Mouse (Mus musculus) midbrain, embryonic 15.5 days (tissue): Measurements from ENCODE around the gene Klf9. TPM values are rescaled to one million over a fixed set of nuclear protein-coding genes. Genes with fewer than 3 reads are reported as not detected.

Experiments used
- ATAC-seq: fragments of 200-750 bp; cut with Nextera tagmentation; replicated peaks from 2 replicates; pipeline ENCODE4 v1.8.0; 2017; ENCODE audit warnings: moderate TSS enrichment
- H3K27ac ChIP-seq: fragments of 300-500 bp; sonication (generic); 2 replicates; pipeline ENCODE4 v1.5.1; 2015; ENCODE audit warnings: mild to moderate bottlenecking, inconsistent platforms
- H3K27me3 ChIP-seq: fragments of 300-500 bp; sonication (generic); replicated peaks from 2 replicates; pipeline ENCODE4 v1.6.1; 2015; ENCODE audit warnings: inconsistent platforms
- H3K36me3 ChIP-seq: fragments of 300-500 bp; sonication (generic); replicated peaks from 2 replicates; pipeline ENCODE4 v1.6.1; 2015; ENCODE audit warnings: inconsistent platforms
- H3K4me1 ChIP-seq: fragments of 300-500 bp; sonication (generic); 2 replicates; pipeline ENCODE4 v1.6.1; 2015; ENCODE audit warnings: inconsistent platforms
- H3K4me2 ChIP-seq: fragments of 300-500 bp; sonication (generic); 2 replicates; pipeline ENCODE4 v1.6.1; 2015; ENCODE audit warnings: inconsistent platforms, mild to moderate bottlenecking, moderate library complexity
- H3K4me3 ChIP-seq: fragments of 300-500 bp; sonication (generic); 2 replicates; pipeline ENCODE4 v1.5.1; 2015; ENCODE audit warnings: mild to moderate bottlenecking, inconsistent platforms
- H3K9ac ChIP-seq: fragments of 300-500 bp; sonication (generic); 2 replicates; pipeline ENCODE4 v1.6.1; 2015; ENCODE audit warnings: mild to moderate bottlenecking, inconsistent platforms
- H3K9me3 ChIP-seq: fragments of 300-500 bp; sonication (generic); 2 replicates; pipeline ENCODE4 v1.6.1; 2016; ENCODE audit warnings: inconsistent platforms
- WGBS: fragments of 180-500 bp; shearing (Covaris S2); methylation state at CpG from one replicate; pipeline ENCODE4 v1.1.7; 2015; ENCODE audit warnings: mixed read lengths; 5-methylcytosine and 5-hydroxymethylcytosine counted together
- polyA plus RNA-seq: library from polyadenylated mRNA; unstranded; fragments of >200 nt; fragmentation: Nextera tagmentation; extraction: Ambion mirVana; gene quantifications from 2 replicates; pipeline ENCODE4 v1.2.1, GENCODE M21; 2015

Gene Klf9
- polyA plus RNA-seq, 1 experiment from 2014 or later = 2.4 TPM

- H3K4me2 ChIP-seq = no peak overlapping the region
- no peaks in the 10 kb centered on the region for H3K4me1 ChIP-seq
- WGBS = 80% methylated on average over 2 of the region's 2 CpGs
- ATAC-seq = no peak
- H3K27ac ChIP-seq = no peak overlapping the region
- H3K27me3 ChIP-seq = no peaks in the 10 kb centered on the region
- H3K9me3 ChIP-seq = no peaks in the 10 kb centered on the region
- no peaks in the 10 kb centered on the region for H3K36me3 ChIP-seq
- no peak overlapping the region for H3K4me3 ChIP-seq
- no peak overlapping the region for H3K9ac ChIP-seq
These were observed 34.5 kb downstream of the Klf9 start for GRCm38 (mm10) chr19:23175511-23175910.

- no peak for ATAC-seq
- H3K4me3 ChIP-seq = no peak overlapping the region
- H3K9ac ChIP-seq = no peak overlapping the region
- H3K9me3 ChIP-seq = no peaks in the 10 kb centered on the region
- no peaks in the 10 kb centered on the region for H3K27me3 ChIP-seq
- no peaks in the 10 kb centered on the region for H3K4me1 ChIP-seq
- no peaks in the 10 kb centered on the region for H3K36me3 ChIP-seq
- WGBS = 93% methylated on average over 3 of the region's 3 CpGs
- H3K27ac ChIP-seq = no peak overlapping the region
- no peak overlapping the region for H3K4me2 ChIP-seq
These were observed 37.5 kb downstream of the Klf9 start for GRCm38 (mm10) chr19:23178533-23178932.

DNA sequence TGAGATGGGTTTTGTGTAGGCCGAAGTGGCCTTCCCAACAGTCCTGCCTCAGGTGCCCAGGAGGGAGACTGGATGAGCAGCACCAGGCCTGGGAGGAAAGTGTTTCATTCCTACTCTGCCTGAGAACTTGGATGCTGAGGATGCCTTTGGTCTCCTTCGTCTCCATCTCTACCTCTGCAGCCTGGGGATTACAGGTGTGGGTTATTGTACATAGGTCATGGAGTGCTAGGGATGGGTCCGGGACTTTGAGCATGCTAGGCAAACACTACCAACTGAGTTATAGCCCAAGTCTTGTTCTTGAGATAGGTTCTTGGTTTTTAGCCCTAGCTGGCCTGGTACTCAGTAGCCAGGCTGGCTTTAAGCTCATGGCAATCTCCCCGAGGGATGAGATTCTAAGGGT is 42.5 kb downstream of the Klf9 start:
- Histone ChIP-seq H3K4me2 (no peak overlapping the region), H3K4me3 (no peak overlapping the region), H3K9ac (no peak overlapping the region), H3K27ac (no peak overlapping the region), H3K9me3 (no peaks in the 10 kb centered on the region), H3K36me3 (no peaks in the 10 kb centered on the region), H3K4me1 (no peaks in the 10 kb centered on the region), H3K27me3 (no peaks in the 10 kb centered on the region)
- 94% methylated on average over 4 of the region's 4 CpGs for WGBS
- ATAC-seq = no peak

GRCm38 (mm10) chr19:23184068-23184467 is 43.0 kb downstream of the Klf9 start:
- Histone ChIP-seq H3K27me3 (no peaks in the 10 kb centered on the region), H3K9me3 (no peaks in the 10 kb centered on the region), H3K9ac (no peak overlapping the region), H3K27ac (no peak overlapping the region), H3K36me3 (no peaks in the 10 kb centered on the region), H3K4me3 (no peak overlapping the region), H3K4me2 (no peak overlapping the region), H3K4me1 (no peaks in the 10 kb centered on the region)
- 76% methylated on average over 4 of the region's 4 CpGs for WGBS
- no peak for ATAC-seq

DNA sequence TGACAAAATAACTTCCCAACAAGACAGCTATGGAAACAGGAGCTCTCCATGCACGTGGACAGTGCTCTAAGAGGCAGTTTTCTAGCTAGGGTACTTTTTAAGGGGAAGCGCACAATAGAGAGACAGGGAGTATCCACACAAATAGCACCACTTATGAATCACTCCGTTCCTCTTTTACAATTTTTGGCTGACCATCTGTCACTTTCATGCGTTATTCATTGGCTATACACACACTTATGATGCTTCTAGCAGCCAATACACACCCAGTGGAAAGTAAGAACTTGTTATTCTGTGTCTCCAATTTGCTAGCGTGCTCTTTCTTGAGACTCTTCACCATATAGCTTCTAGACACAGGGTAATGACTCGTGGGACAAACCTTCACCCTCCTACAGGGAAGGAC is 46.7 kb downstream of the Klf9 start:
- ATAC-seq = no peak
- H3K9me3 ChIP-seq = no peaks in the 10 kb centered on the region
- no peak overlapping the region for H3K4me3 ChIP-seq
- H3K27me3 ChIP-seq = no peaks in the 10 kb centered on the region
- H3K36me3 ChIP-seq = no peaks in the 10 kb centered on the region
- no peak overlapping the region for H3K27ac ChIP-seq
- H3K9ac ChIP-seq = no peak overlapping the region
- WGBS = 74% methylated on average over 6 of the region's 6 CpGs
- H3K4me2 ChIP-seq = no peak overlapping the region
- H3K4me1 ChIP-seq = no peaks in the 10 kb centered on the region

DNA sequence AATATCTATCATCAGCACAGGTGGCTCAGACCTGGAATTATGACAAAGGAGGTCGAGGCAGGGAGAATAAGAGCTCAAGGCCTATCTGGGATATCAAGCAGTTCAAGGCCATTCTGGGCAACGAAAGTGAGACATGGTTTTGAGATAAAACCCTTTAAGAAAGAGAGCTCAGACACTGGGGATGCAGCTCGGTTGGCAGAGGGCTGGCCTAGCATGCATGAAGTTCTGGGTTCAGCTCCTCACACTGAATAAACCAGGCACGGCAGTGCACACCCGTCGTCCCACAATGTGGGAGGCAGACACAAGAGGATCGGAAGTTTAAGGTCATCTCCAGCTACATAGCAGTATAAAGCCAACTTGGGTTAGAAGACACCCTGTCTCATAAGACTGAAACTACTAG is 48.0 kb downstream of the Klf9 start:
- H3K9ac ChIP-seq = no peak overlapping the region
- 96% methylated on average over 7 of the region's 7 CpGs for WGBS
- no peak for ATAC-seq

GRCm38 (mm10) chr19:23189744-23190143 is 48.7 kb downstream of the Klf9 start:
- Histone ChIP-seq H3K27ac (no peak overlapping the region), H3K36me3 (no peaks in the 10 kb centered on the region), H3K4me2 (no peak overlapping the region), H3K9me3 (no peaks in the 10 kb centered on the region), H3K9ac (no peak overlapping the region), H3K27me3 (no peaks in the 10 kb centered on the region), H3K4me1 (no peaks in the 10 kb centered on the region), H3K4me3 (no peak overlapping the region)
- ATAC-seq = no peak
- WGBS = 93% methylated on average over 1 of the region's 1 CpGs

More for the DNA sequence above, 48.0 kb downstream of the Klf9 start:
- Histone ChIP-seq H3K9me3 (no peaks in the 10 kb centered on the region), H3K27ac (no peak overlapping the region), H3K4me1 (no peaks in the 10 kb centered on the region), H3K4me3 (no peak overlapping the region), H3K4me2 (no peak overlapping the region), H3K27me3 (no peaks in the 10 kb centered on the region), H3K36me3 (no peaks in the 10 kb centered on the region)

- no peak overlapping the region for H3K9ac ChIP-seq
- no peak overlapping the region for H3K4me3 ChIP-seq
- H3K9me3 ChIP-seq = no peaks in the 10 kb centered on the region
- no peaks in the 10 kb centered on the region for H3K4me1 ChIP-seq
- H3K4me2 ChIP-seq = no peak overlapping the region
- WGBS = 92% methylated on average over 6 of the region's 6 CpGs
- no peak for ATAC-seq
- H3K27ac ChIP-seq = no peak overlapping the region
- H3K27me3 ChIP-seq = no peaks in the 10 kb centered on the region
- 0 out of 2 replicates have a peak, but pooled peaks cover 2% of the 10 kb centered on the region for H3K36me3 ChIP-seq
These were observed 50.5 kb downstream of the Klf9 start for GRCm38 (mm10) chr19:23191486-23191885.

- Histone ChIP-seq H3K4me2 (no peak overlapping the region), H3K9ac (no peak overlapping the region), H3K4me3 (no peak overlapping the region), H3K27ac (no peak overlapping the region), H3K36me3 (0 out of 2 replicates have a peak, but pooled peaks cover 2% of the 10 kb centered on the region), H3K27me3 (no peaks in the 10 kb centered on the region), H3K9me3 (no peaks in the 10 kb centered on the region), H3K4me1 (no peaks in the 10 kb centered on the region)
- WGBS = 80% methylated on average over 3 of the region's 3 CpGs
- no peak for ATAC-seq
These were observed 52.0 kb downstream of the Klf9 start for GRCm38 (mm10) chr19:23193076-23193475.

DNA sequence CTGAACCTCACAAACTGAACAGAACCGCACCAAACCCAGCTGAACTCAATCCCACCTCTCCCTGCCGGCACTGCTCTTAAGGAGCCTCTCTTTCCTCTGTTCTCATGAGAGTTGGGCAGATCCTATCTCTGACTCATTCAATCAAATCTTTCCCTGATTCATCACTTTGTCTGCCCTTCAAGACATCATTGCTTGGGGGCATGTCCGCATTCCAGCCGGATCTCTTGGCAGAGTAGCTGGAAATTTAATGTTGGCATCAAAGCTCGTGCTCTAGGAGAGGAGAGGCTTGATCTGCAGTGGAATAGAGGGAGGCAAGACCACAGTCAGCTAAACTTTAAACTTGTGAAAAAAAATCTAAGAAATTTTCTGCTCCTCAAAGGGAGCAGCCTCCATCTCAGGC is 61.1 kb downstream of the Klf9 start:
- no peak for ATAC-seq
- no peaks in the 10 kb centered on the region for H3K27me3 ChIP-seq
- H3K9ac ChIP-seq = no peak overlapping the region
- no peak overlapping the region for H3K4me3 ChIP-seq
- peaks cover 18% of the 10 kb centered on the region for H3K36me3 ChIP-seq
- no peak overlapping the region for H3K27ac ChIP-seq
- H3K4me2 ChIP-seq = no peak overlapping the region
- no peaks in the 10 kb centered on the region for H3K9me3 ChIP-seq
- H3K4me1 ChIP-seq = no peaks in the 10 kb centered on the region
- WGBS = 93% methylated on average over 5 of the region's 5 CpGs

DNA sequence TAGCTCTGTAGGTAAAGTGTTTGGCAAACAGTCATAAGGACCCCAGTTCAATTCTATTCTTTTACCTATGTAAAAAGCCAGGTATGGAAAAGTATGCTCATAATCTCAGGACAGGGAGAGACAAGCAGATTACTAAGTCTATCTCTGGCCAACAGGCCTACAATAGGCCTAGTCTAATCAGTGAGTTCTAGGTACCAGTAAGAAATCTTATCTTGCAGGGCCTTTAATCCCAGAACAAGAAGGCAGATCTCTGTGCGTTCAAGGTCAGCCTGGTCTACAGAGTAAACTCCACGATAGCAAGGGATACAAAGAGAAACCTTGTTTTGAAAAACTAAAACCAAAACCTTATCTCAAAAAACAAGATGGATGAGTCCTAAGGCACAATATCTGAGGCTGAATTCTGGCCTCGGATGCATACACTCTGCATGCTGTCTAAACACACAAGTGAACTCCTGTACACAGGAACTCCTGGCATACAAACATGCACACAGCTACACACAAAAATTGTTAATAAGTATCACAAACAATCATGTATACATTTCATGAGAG is 62.6 kb downstream of the Klf9 start:
- WGBS = 92% methylated on average over 3 of the region's 3 CpGs
- Histone ChIP-seq H3K4me2 (no peak overlapping the region), H3K4me3 (no peak overlapping the region), H3K9me3 (no peaks in the 10 kb centered on the region), H3K9ac (no peak overlapping the region), H3K4me1 (no peaks in the 10 kb centered on the region), H3K27me3 (no peaks in the 10 kb centered on the region), H3K27ac (no peak overlapping the region), H3K36me3 (peaks cover 18% of the 10 kb centered on the region)
- ATAC-seq = no peak

GRCm38 (mm10) chr19:23211325-23211724 is 70.3 kb downstream of the Klf9 start:
- Histone ChIP-seq H3K4me3 (no peak overlapping the region), H3K4me1 (no peaks in the 10 kb centered on the region), H3K27ac (no peak overlapping the region), H3K36me3 (peaks cover 10% of the 10 kb centered on the region; the same call in 1 of the 2 replicates), H3K9ac (no peak overlapping the region), H3K9me3 (no peaks in the 10 kb centered on the region), H3K4me2 (no peak overlapping the region), H3K27me3 (no peaks in the 10 kb centered on the region)
- no peak for ATAC-seq
- 93% methylated on average over 6 of the region's 6 CpGs for WGBS

DNA sequence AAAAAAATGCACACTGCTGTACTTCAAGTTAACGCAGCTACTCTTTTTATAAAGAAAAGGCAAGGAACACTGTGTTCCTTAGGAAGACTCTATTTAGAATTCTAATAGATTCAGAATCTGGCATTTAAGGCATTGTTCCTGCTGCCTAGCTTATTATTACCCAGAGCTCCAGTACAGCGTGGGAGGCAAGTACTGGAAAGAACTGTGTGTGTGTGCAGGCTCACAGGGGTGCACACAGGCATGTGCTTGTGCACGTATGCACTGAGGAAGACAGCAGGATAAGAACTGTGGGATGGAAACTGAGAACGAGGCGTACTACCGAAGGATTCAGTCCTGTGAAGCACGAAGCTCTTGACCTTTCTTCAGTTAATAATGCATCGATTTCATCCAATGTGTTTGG is 73.3 kb downstream of the Klf9 start:
- H3K36me3 ChIP-seq = peaks cover 10% of the 10 kb centered on the region; the same call in 1 of the 2 replicates
- H3K27ac ChIP-seq = no peak overlapping the region
- no peak overlapping the region for H3K9ac ChIP-seq
- H3K4me2 ChIP-seq = no peak overlapping the region
- H3K4me3 ChIP-seq = no peak overlapping the region
- H3K9me3 ChIP-seq = no peaks in the 10 kb centered on the region
- H3K4me1 ChIP-seq = no peaks in the 10 kb centered on the region
- no peaks in the 10 kb centered on the region for H3K27me3 ChIP-seq
- ATAC-seq = no peak
- WGBS = 59% methylated on average over 8 of the region's 8 CpGs
